Mouse (Mus musculus) kidney, embryonic 14.5 days (tissue): ENCODE results near the gene Gm11037. TPM values are rescaled to one million over a fixed set of nuclear protein-coding genes. Genes with fewer than 3 reads are reported as not detected.
"Not testable (repeated sequence)": the region's sequence is repeated elsewhere in the genome, so short reads cannot be mapped to it uniquely, and the experiment has no call there.

Experiments
- ATAC-seq: fragments of 200-750 bp; cut with Nextera tagmentation; 2 replicates; pipeline ENCODE4 v1.8.0; 2017; ENCODE audit warnings: moderate number of reproducible peaks, mild to moderate bottlenecking, moderate TSS enrichment, moderate library complexity; ENCODE audit not compliant: low FRiP score, low TSS enrichment
- H3K27ac ChIP-seq: fragments of 300-500 bp; sonication (generic); 2 replicates; pipeline ENCODE4 v1.5.1; 2014; ENCODE audit warnings: low read depth, mild to moderate bottlenecking, low read length, moderate library complexity, mixed read lengths
- H3K27me3 ChIP-seq: fragments of 300-500 bp; sonication (generic); 2 replicates; pipeline ENCODE4 v1.6.1; 2014; ENCODE audit warnings: mild to moderate bottlenecking, low read length; ENCODE audit not compliant: control insufficient read depth, insufficient read depth
- H3K36me3 ChIP-seq: fragments of 300-500 bp; sonication (generic); 2 replicates; pipeline ENCODE4 v1.6.1; 2014; ENCODE audit warnings: low read length, mixed read lengths; ENCODE audit not compliant: control insufficient read depth, insufficient read depth
- H3K4me1 ChIP-seq: fragments of 300-500 bp; sonication (generic); 2 replicates; pipeline ENCODE4 v1.6.1; 2014; ENCODE audit warnings: low read length, mixed read lengths; ENCODE audit not compliant: control insufficient read depth, insufficient read depth
- H3K4me2 ChIP-seq: fragments of 300-500 bp; sonication (generic); replicated peaks from 2 replicates; pipeline ENCODE4 v1.6.1; 2014; ENCODE audit warnings: low read depth, mild to moderate bottlenecking, low read length
- H3K4me3 ChIP-seq: fragments of 300-500 bp; sonication (generic); 2 replicates; pipeline ENCODE4 v1.5.1; 2014; ENCODE audit warnings: mild to moderate bottlenecking, low read length
- H3K9ac ChIP-seq: fragments of 300-500 bp; sonication (generic); 2 replicates; pipeline ENCODE4 v1.6.1; 2014; ENCODE audit warnings: low read depth, mild to moderate bottlenecking, low read length, moderate library complexity
- H3K9me3 ChIP-seq: fragments of 300-500 bp; sonication (generic); 2 replicates; pipeline ENCODE4 v1.6.1; 2016; ENCODE audit warnings: low read length; ENCODE audit not compliant: control insufficient read depth
- WGBS: fragments of 180-500 bp; shearing (Covaris S2); extraction: QIAGEN DNeasy Blood & Tissue Kit; methylation state at CpG from one replicate; pipeline ENCODE4 v1.1.7; 2014; 5-methylcytosine and 5-hydroxymethylcytosine counted together
- polyA plus RNA-seq: library from polyadenylated mRNA; unstranded; fragments of >200 nt; fragmentation: Nextera tagmentation; extraction: Ambion mirVana; gene quantifications from 2 replicates; pipeline ENCODE4 v1.2.1, GENCODE M21; 2014

Gene Gm11037
- polyA plus RNA-seq, 1 experiment from 2014 or later: not detected

GRCm38 (mm10) chr2:131096101-131096795 is 37.0 kb upstream of the Gm11037 start:
- peak overlapping the region; percentile 92 for H3K27ac ChIP-seq
- peak overlapping the region; percentile 31 for H3K4me2 ChIP-seq
- H3K9ac ChIP-seq: no peak overlapping the region; the same call in 1 of the 2 replicates
- ATAC-seq: peak; percentile 91
- no peaks in the 10 kb centered on the region for H3K9me3 ChIP-seq
- peak overlapping the region; percentile 16; the same call in 1 of the 2 replicates for H3K4me3 ChIP-seq
- H3K36me3 ChIP-seq: no peaks in the 10 kb centered on the region
- H3K27me3 ChIP-seq: no peaks in the 10 kb centered on the region
- WGBS: 3% methylated on average over 9 of the region's 9 CpGs
- H3K4me1 ChIP-seq: peaks cover 5% of the 10 kb centered on the region; the same call in 1 of the 2 replicates

- no peak overlapping the region for H3K4me3 ChIP-seq
- no peaks in the 10 kb centered on the region for H3K27me3 ChIP-seq
- no peak for ATAC-seq
- H3K4me2 ChIP-seq: no peak overlapping the region
- WGBS: 69% methylated on average over 4 of the region's 4 CpGs
- H3K27ac ChIP-seq: peak overlapping the region; percentile 92
- no peak overlapping the region for H3K9ac ChIP-seq
- no peaks in the 10 kb centered on the region for H3K36me3 ChIP-seq
- H3K4me1 ChIP-seq: peaks cover 5% of the 10 kb centered on the region; the same call in 1 of the 2 replicates
- H3K9me3 ChIP-seq: no peaks in the 10 kb centered on the region
Observed at GRCm38 (mm10) chr2:131097087-131097486, 36.2 kb upstream of the Gm11037 start.

GRCm38 (mm10) chr2:131101530-131101929 is 31.8 kb upstream of the Gm11037 start:
- Histone ChIP-seq H3K4me1 (peaks cover 2% of the 10 kb centered on the region; the same call in 1 of the 2 replicates), H3K9ac (no peak overlapping the region), H3K27ac (no peak overlapping the region), H3K36me3 (no peaks in the 10 kb centered on the region), H3K4me3 (no peak overlapping the region), H3K9me3 (no peaks in the 10 kb centered on the region), H3K27me3 (no peaks in the 10 kb centered on the region), H3K4me2 (no peak overlapping the region)
- ATAC-seq: no peak
- WGBS: 76% methylated on average over 3 of the region's 3 CpGs

GRCm38 (mm10) chr2:131104021-131104420 is 29.3 kb upstream of the Gm11037 start:
- no peak for ATAC-seq
- Histone ChIP-seq H3K4me2 (no peak overlapping the region), H3K27ac (no peak overlapping the region), H3K9me3 (no peaks in the 10 kb centered on the region), H3K9ac (no peak overlapping the region), H3K4me3 (no peak overlapping the region), H3K36me3 (no peaks in the 10 kb centered on the region), H3K27me3 (no peaks in the 10 kb centered on the region), H3K4me1 (no peaks in the 10 kb centered on the region)
- WGBS: 90% methylated on average over 4 of the region's 4 CpGs

GRCm38 (mm10) chr2:131105061-131105460 is 28.2 kb upstream of the Gm11037 start:
- H3K9me3 ChIP-seq, H3K4me2 ChIP-seq, H3K4me3 ChIP-seq, H3K27ac ChIP-seq, H3K9ac ChIP-seq, H3K36me3 ChIP-seq, H3K4me1 ChIP-seq, H3K27me3 ChIP-seq: not testable (repeated sequence)
- ATAC-seq: peak; percentile 46; the same call in 1 of the 2 replicates
- 53% methylated on average over 4 of the region's 4 CpGs for WGBS

- Histone ChIP-seq H3K4me3 (no peak overlapping the region), H3K4me2 (no peak overlapping the region), H3K9ac (no peak overlapping the region), H3K36me3 (no peaks in the 10 kb centered on the region), H3K9me3 (no peaks in the 10 kb centered on the region), H3K27ac (no peak overlapping the region), H3K4me1 (no peaks in the 10 kb centered on the region), H3K27me3 (no peaks in the 10 kb centered on the region)
- WGBS: 91% methylated on average over 5 of the region's 5 CpGs
- ATAC-seq: no peak
Observed at GRCm38 (mm10) chr2:131105989-131106388, 27.3 kb upstream of the Gm11037 start.

GRCm38 (mm10) chr2:131118968-131119574 is 14.2 kb upstream of the Gm11037 start:
- Histone ChIP-seq H3K4me1 (0 out of 2 replicates have a peak, but pooled peaks cover 1% of the 10 kb centered on the region), H3K36me3 (no peaks in the 10 kb centered on the region), H3K9me3 (no peaks in the 10 kb centered on the region), H3K9ac (no peak overlapping the region), H3K27me3 (no peaks in the 10 kb centered on the region), H3K4me2 (no peak overlapping the region), H3K4me3 (no peak overlapping the region), H3K27ac (no peak overlapping the region)
- peak; percentile 55; the same call in 1 of the 2 replicates for ATAC-seq
- WGBS: 70% methylated on average over 2 of the region's 2 CpGs

GRCm38 (mm10) chr2:131124166-131124565 is 9.1 kb upstream of the Gm11037 start:
- no peaks in the 10 kb centered on the region for H3K9me3 ChIP-seq
- peaks cover 31% of the 10 kb centered on the region for H3K4me1 ChIP-seq
- no peak for ATAC-seq
- no peaks in the 10 kb centered on the region for H3K27me3 ChIP-seq
- H3K27ac ChIP-seq: no peak overlapping the region
- no peak overlapping the region for H3K4me2 ChIP-seq
- no peak overlapping the region for H3K9ac ChIP-seq
- H3K4me3 ChIP-seq: no peak overlapping the region
- WGBS: 71% methylated on average over 3 of the region's 3 CpGs
- no peaks in the 10 kb centered on the region for H3K36me3 ChIP-seq
